Mouse (Mus musculus): ENCODE data around the gene Timm13. TPM values are rescaled to one million over a fixed set of nuclear protein-coding genes. Genes with fewer than 3 reads are reported as not detected.

The Timm13 gene
- polyA plus RNA-seq, 1 experiment: 310 TPM

DNA sequence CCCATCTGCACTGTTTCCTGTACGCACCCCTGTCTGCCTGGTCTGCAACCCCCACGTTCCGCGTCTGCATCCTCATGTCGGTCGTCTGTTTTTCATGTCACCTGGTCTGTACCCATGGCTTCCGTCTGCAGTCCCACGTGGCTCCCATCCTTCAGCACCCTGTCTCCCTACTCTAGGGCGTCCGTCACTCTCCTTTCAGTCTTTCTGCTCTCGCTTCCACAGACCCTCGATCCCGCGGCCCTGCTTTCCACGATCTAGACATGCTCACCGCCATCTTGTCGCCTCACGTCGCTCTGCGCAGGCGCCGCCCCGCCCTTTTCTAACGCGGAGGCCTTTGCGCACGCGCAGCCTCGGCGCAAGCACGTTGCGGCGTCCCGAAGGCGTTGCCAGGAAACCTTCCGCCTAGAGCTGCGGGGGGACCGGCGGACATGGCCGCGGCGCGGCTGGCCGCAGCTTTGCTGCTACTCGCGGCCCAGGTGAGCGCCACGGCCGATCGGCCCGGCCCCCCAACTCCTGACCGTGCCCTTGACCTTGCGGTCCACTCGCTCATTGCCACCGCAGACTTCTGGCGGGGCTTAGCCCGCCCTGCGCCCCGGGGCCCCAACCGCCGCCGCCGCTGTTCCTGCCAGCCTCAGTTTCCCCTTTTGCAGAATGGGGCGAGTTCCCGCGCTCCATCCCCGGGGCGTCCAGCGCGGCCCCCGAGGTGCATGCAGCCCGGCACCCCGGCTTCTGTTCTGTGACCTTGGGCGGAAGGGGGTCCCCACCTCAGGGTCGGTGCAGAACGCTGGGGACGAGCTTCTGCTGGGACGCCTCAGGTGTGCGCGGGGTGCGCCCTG lies 45.6 kb downstream of the Timm13 start, which contains the start of the genes Lsm7 and Sppl2b:
Lsm7 (minus strand) TSS at position 297 of the 836 bp plus-strand sequence.
Sppl2b (plus strand) TSS at position 363 of the 836 bp plus-strand sequence.
- peak; percentile 98 for DNase-seq
- Histone ChIP-seq H3K4me3 (ENCODE audit: control insufficient read depth, insufficient read depth, low read length) (peak within 1 kb of the TSS; percentile 74), H3K27me3 (ENCODE audit: control insufficient read depth, insufficient read depth, low read length) (no peaks in the 10 kb centered on the region), H3K4me1 (replicated peaks; ENCODE audit: control insufficient read depth, insufficient read depth, low read length) (peaks cover 20% of the 10 kb centered on the region), H3K36me3 (ENCODE audit: control insufficient read depth, insufficient read depth, low read length) (no peaks in the 10 kb centered on the region), H3K27ac (ENCODE audit: control insufficient read depth, insufficient read depth, low read length) (no peak within 1 kb of the TSS)
- TF ChIP-seq CTCF (IDR thresholded peaks at IDR 0.05; ENCODE audit: borderline replicate concordance, control insufficient read depth, extremely low read depth, insufficient read depth, low read length, poor library complexity) (peak; percentile 49; the same call in 1 of the 2 replicates), POLR2A (IDR thresholded peaks at IDR 0.05; ENCODE audit: control insufficient read depth, extremely low read depth, insufficient read depth, low read length, poor library complexity) (peak; percentile 65; the same call in 1 of the 2 replicates)
- WGBS: under 1% methylated on average over 81 of the region's 81 CpGs

Other genes starting within 250 kb of the Timm13 start
- gene Btbd2, start 243.9 kb downstream of the Timm13 start, polyA plus RNA-seq (2012; rRNA removed): 94.7 and 103 TPM in 2 replicates
- 606 and 621 TPM in 2 replicates for gene Mknk2, start 222.9 kb downstream of the Timm13 start, polyA plus RNA-seq (2012; rRNA removed)
- gene Mob3a, start 199.0 kb downstream of the Timm13 start, polyA plus RNA-seq (2012; rRNA removed): 252 and 261 TPM in 2 replicates
- 56.4 and 66.9 TPM in 2 replicates for gene Izumo4, start 198.8 kb downstream of the Timm13 start, polyA plus RNA-seq (2012; rRNA removed)
- 182 and 195 TPM in 2 replicates for gene Ap3d1, start 158.7 kb downstream of the Timm13 start, polyA plus RNA-seq (2012; rRNA removed)
- gene Dot1l, start 145.8 kb downstream of the Timm13 start, polyA plus RNA-seq (2012; rRNA removed): 121 and 155 TPM in 2 replicates
- 94.6 and 119 TPM in 2 replicates for gene Sf3a2, start 102.8 kb downstream of the Timm13 start, polyA plus RNA-seq (2012; rRNA removed)
- gene Plekhj1, start 102.3 kb downstream of the Timm13 start, polyA plus RNA-seq (2012; rRNA removed): 142 and 153 TPM in 2 replicates
- 6.3 and 8.8 TPM in 2 replicates for gene Amh, start 95.7 kb downstream of the Timm13 start, polyA plus RNA-seq (2012; rRNA removed)
- gene Jsrp1, start 87.5 kb downstream of the Timm13 start, polyA plus RNA-seq (2012; rRNA removed): 0.24 TPM in 1 of 2 replicates, not detected in the other
- 1,706 and 1,988 TPM in 2 replicates for gene Oaz1, start 74.3 kb downstream of the Timm13 start, polyA plus RNA-seq (2012; rRNA removed)
- gene Lingo3, start 56.9 kb downstream of the Timm13 start, polyA plus RNA-seq (2012; rRNA removed): 0.10 and 1.0 TPM in 2 replicates
- gene Lsm7, start 45.8 kb downstream of the Timm13 start, polyA plus RNA-seq (2012; rRNA removed): 187 and 242 TPM in 2 replicates
- gene Sppl2b, start 45.7 kb downstream of the Timm13 start, polyA plus RNA-seq (2012; rRNA removed): 153 and 167 TPM in 2 replicates
- gene Tmprss9, start 29.1 kb downstream of the Timm13 start, polyA plus RNA-seq (2012; rRNA removed): 0.23 and 0.28 TPM in 2 replicates
- gene Lmnb2, start 17.3 kb upstream of the Timm13 start, polyA plus RNA-seq (2012; rRNA removed): 44.2 and 52.7 TPM in 2 replicates
- gene Gadd45b, start 29.1 kb upstream of the Timm13 start, polyA plus RNA-seq (2012; rRNA removed): 36.2 and 53.2 TPM in 2 replicates
- 0.63 and 0.80 TPM in 2 replicates for gene Gng7, start 114.0 kb upstream of the Timm13 start, polyA plus RNA-seq (2012; rRNA removed)
- 0.05 and 0.13 TPM in 2 replicates for gene Diras1, start 124.7 kb upstream of the Timm13 start, polyA plus RNA-seq (2012; rRNA removed)
- gene Slc39a3, start 136.5 kb upstream of the Timm13 start, polyA plus RNA-seq (2012; rRNA removed): 52.7 and 57.6 TPM in 2 replicates
- gene Sgta, start 159.2 kb upstream of the Timm13 start, polyA plus RNA-seq (2012; rRNA removed): 265 and 279 TPM in 2 replicates
- 30.7 and 35.7 TPM in 2 replicates for gene Thop1, start 169.1 kb upstream of the Timm13 start, polyA plus RNA-seq (2012; rRNA removed)
- gene Creb3l3, start 197.9 kb upstream of the Timm13 start, polyA plus RNA-seq (2012; rRNA removed): 0.39 and 1.0 TPM in 2 replicates
- gene Map2k2, start 204.9 kb upstream of the Timm13 start, polyA plus RNA-seq (2012; rRNA removed): 214 and 285 TPM in 2 replicates
- gene Zbtb7a, start 234.3 kb upstream of the Timm13 start, polyA plus RNA-seq (2012; rRNA removed): 66.0 and 87.5 TPM in 2 replicates